Mouse (Mus musculus): ENCODE measurements around the gene Hoxa6. TPM values are rescaled to one million over a fixed set of nuclear protein-coding genes. Genes with fewer than 3 reads are reported as not detected.

Hoxa6 gene
- polyA plus RNA-seq, 1 experiment from 2014 or later = not detected

- Histone ChIP-seq H3K9ac (no peak overlapping the region), H3K9me3 (no peaks in the 10 kb centered on the region), H3K36me3 (replicated peaks) (no peaks in the 10 kb centered on the region), H3K4me2 (no peak overlapping the region), H3K27ac (no peak overlapping the region), H3K27me3 (peaks cover 98% of the 10 kb centered on the region), H3K4me1 (peaks cover 2% of the 10 kb centered on the region; the same call in 1 of the 2 replicates), H3K4me3 (replicated peaks) (no peak overlapping the region)
- no peak for ATAC-seq (ENCODE audit: low FRiP score)
- WGBS = 1% methylated on average over 3 of the region's 3 CpGs
Observed at GRCm38 (mm10) chr6:52246916-52247315, 38.4 kb upstream of the Hoxa6 start.

- WGBS = under 1% methylated on average over 26 of the region's 26 CpGs
- no peak overlapping the region for H3K4me2 ChIP-seq
- peaks cover 98% of the 10 kb centered on the region for H3K27me3 ChIP-seq
- ATAC-seq (ENCODE audit: low FRiP score) = no peak
- no peak overlapping the region for H3K9ac ChIP-seq
- no peaks in the 10 kb centered on the region for H3K36me3 ChIP-seq (replicated peaks)
- H3K9me3 ChIP-seq = no peaks in the 10 kb centered on the region
- H3K4me1 ChIP-seq = peaks cover 2% of the 10 kb centered on the region; the same call in 1 of the 2 replicates
- no peak overlapping the region; the same call in 1 of the 2 replicates for H3K4me3 ChIP-seq (replicated peaks)
- H3K27ac ChIP-seq = no peak overlapping the region
Observed at GRCm38 (mm10) chr6:52246403-52246803, 37.9 kb upstream of the Hoxa6 start.

GRCm38 (mm10) chr6:52245757-52246142 lies 37.2 kb upstream of the Hoxa6 start, which contains the start of gene Hoxa11:
TSS of gene Hoxa11 (minus strand) at chr6:52245810.
- Histone ChIP-seq H3K4me2 (no peak within 1 kb of the TSS), H3K4me3 (replicated peaks) (peak within 1 kb of the TSS; percentile 0), H3K27me3 (peaks cover 98% of the 10 kb centered on the region), H3K9me3 (no peaks in the 10 kb centered on the region), H3K4me1 (peaks cover 2% of the 10 kb centered on the region; the same call in 1 of the 2 replicates), H3K36me3 (replicated peaks) (no peaks in the 10 kb centered on the region), H3K9ac (no peak within 1 kb of the TSS), H3K27ac (no peak within 1 kb of the TSS)
- ATAC-seq (ENCODE audit: low FRiP score) = no peak
- WGBS = 2% methylated on average over 20 of the region's 20 CpGs

- Histone ChIP-seq H3K9ac (no peak overlapping the region), H3K4me1 (peaks cover 4% of the 10 kb centered on the region; the same call in 1 of the 2 replicates), H3K4me3 (replicated peaks) (peak overlapping the region; percentile 0; the same call in 1 of the 2 replicates), H3K27ac (no peak overlapping the region), H3K27me3 (peaks cover 98% of the 10 kb centered on the region), H3K4me2 (no peak overlapping the region), H3K9me3 (no peaks in the 10 kb centered on the region), H3K36me3 (replicated peaks) (no peaks in the 10 kb centered on the region)
- WGBS = under 1% methylated on average over 65 of the region's 71 CpGs
- no peak for ATAC-seq (ENCODE audit: low FRiP score)
Observed at GRCm38 (mm10) chr6:52245040-52245756, 36.7 kb upstream of the Hoxa6 start.

GRCm38 (mm10) chr6:52244471-52245039 lies 36.0 kb upstream of the Hoxa6 start:
- WGBS = 1% methylated on average over 23 of the region's 23 CpGs
- no peak overlapping the region for H3K4me2 ChIP-seq
- ATAC-seq (ENCODE audit: low FRiP score) = no peak
- H3K9ac ChIP-seq = no peak overlapping the region
- H3K27ac ChIP-seq = no peak overlapping the region
- peaks cover 98% of the 10 kb centered on the region for H3K27me3 ChIP-seq
- H3K4me1 ChIP-seq = peaks cover 6% of the 10 kb centered on the region; the same call in 1 of the 2 replicates
- peak overlapping the region; percentile 0; the same call in 1 of the 2 replicates for H3K4me3 ChIP-seq (replicated peaks)
- H3K36me3 ChIP-seq (replicated peaks) = no peaks in the 10 kb centered on the region
- H3K9me3 ChIP-seq = no peaks in the 10 kb centered on the region

GRCm38 (mm10) chr6:52243681-52244121 lies 35.2 kb upstream of the Hoxa6 start:
- H3K4me3 ChIP-seq (replicated peaks) = no peak overlapping the region
- no peak for ATAC-seq (ENCODE audit: low FRiP score)
- peaks cover 96% of the 10 kb centered on the region for H3K27me3 ChIP-seq
- no peak overlapping the region for H3K27ac ChIP-seq
- H3K36me3 ChIP-seq (replicated peaks) = no peaks in the 10 kb centered on the region
- no peaks in the 10 kb centered on the region for H3K9me3 ChIP-seq
- H3K4me2 ChIP-seq = no peak overlapping the region
- under 1% methylated on average over 12 of the region's 12 CpGs for WGBS
- peaks cover 6% of the 10 kb centered on the region; the same call in 1 of the 2 replicates for H3K4me1 ChIP-seq
- H3K9ac ChIP-seq = no peak overlapping the region

GRCm38 (mm10) chr6:52242801-52243332 lies 34.3 kb upstream of the Hoxa6 start:
- no peak overlapping the region for H3K4me2 ChIP-seq
- H3K27me3 ChIP-seq = peaks cover 92% of the 10 kb centered on the region
- 6% methylated on average over 4 of the region's 4 CpGs for WGBS
- no peaks in the 10 kb centered on the region for H3K9me3 ChIP-seq
- no peak overlapping the region for H3K4me3 ChIP-seq (replicated peaks)
- H3K27ac ChIP-seq = no peak overlapping the region
- no peaks in the 10 kb centered on the region for H3K36me3 ChIP-seq (replicated peaks)
- no peak overlapping the region for H3K9ac ChIP-seq
- H3K4me1 ChIP-seq = peaks cover 6% of the 10 kb centered on the region; the same call in 1 of the 2 replicates
- no peak for ATAC-seq (ENCODE audit: low FRiP score)

- no peak overlapping the region for H3K9ac ChIP-seq
- WGBS = 3% methylated on average over 9 of the region's 9 CpGs
- peaks cover 6% of the 10 kb centered on the region; the same call in 1 of the 2 replicates for H3K4me1 ChIP-seq
- ATAC-seq (ENCODE audit: low FRiP score) = no peak
- H3K36me3 ChIP-seq (replicated peaks) = no peaks in the 10 kb centered on the region
- no peak overlapping the region for H3K4me3 ChIP-seq (replicated peaks)
- no peak overlapping the region for H3K27ac ChIP-seq
- peaks cover 94% of the 10 kb centered on the region for H3K27me3 ChIP-seq
- H3K9me3 ChIP-seq = no peaks in the 10 kb centered on the region
- H3K4me2 ChIP-seq = no peak overlapping the region
Observed at GRCm38 (mm10) chr6:52241001-52241621, 32.6 kb upstream of the Hoxa6 start.

- Histone ChIP-seq H3K27me3 (peaks cover 94% of the 10 kb centered on the region), H3K9me3 (no peaks in the 10 kb centered on the region), H3K4me1 (peaks cover 6% of the 10 kb centered on the region; the same call in 1 of the 2 replicates), H3K36me3 (replicated peaks) (no peaks in the 10 kb centered on the region), H3K4me3 (replicated peaks) (peak within 1 kb of the TSS; percentile 13; the same call in 1 of the 2 replicates), H3K4me2 (0 out of 2 replicates have a peak within 1 kb of the TSS, but pooled peaks have one; percentile 10), H3K27ac (no peak within 1 kb of the TSS), H3K9ac (no peak within 1 kb of the TSS)
- WGBS = 2% methylated on average over 35 of the region's 35 CpGs
- no peak for ATAC-seq (ENCODE audit: low FRiP score)
Observed at GRCm38 (mm10) chr6:52240389-52241000, 32.0 kb upstream of the Hoxa6 start, which contains the start of gene Hoxa10. TSS of gene Hoxa10 (minus strand) at chr6:52240854.

GRCm38 (mm10) chr6:52239625-52240388 lies 31.3 kb upstream of the Hoxa6 start:
- Histone ChIP-seq H3K4me2 (0 out of 2 replicates have a peak overlapping the region, but pooled peaks have one; percentile 10), H3K36me3 (replicated peaks) (no peaks in the 10 kb centered on the region), H3K4me3 (replicated peaks) (peak overlapping the region; percentile 13; the same call in 1 of the 2 replicates)

GRCm38 (mm10) chr6:52238976-52239375 lies 30.5 kb upstream of the Hoxa6 start:
- Histone ChIP-seq H3K4me1 (0 out of 2 replicates have a peak, but pooled peaks cover 4% of the 10 kb centered on the region), H3K4me2 (no peak overlapping the region), H3K9me3 (no peaks in the 10 kb centered on the region), H3K36me3 (replicated peaks) (no peaks in the 10 kb centered on the region), H3K9ac (no peak overlapping the region), H3K4me3 (replicated peaks) (no peak overlapping the region), H3K27ac (no peak overlapping the region), H3K27me3 (peaks cover 94% of the 10 kb centered on the region)
- no peak for ATAC-seq (ENCODE audit: low FRiP score)
- 1% methylated on average over 7 of the region's 7 CpGs for WGBS

More at GRCm38 (mm10) chr6:52239625-52240388, 31.3 kb upstream of the Hoxa6 start:
- H3K27ac ChIP-seq = no peak overlapping the region
- WGBS = 1% methylated on average over 30 of the region's 30 CpGs
- ATAC-seq (ENCODE audit: low FRiP score) = no peak
- 0 out of 2 replicates have a peak, but pooled peaks cover 4% of the 10 kb centered on the region for H3K4me1 ChIP-seq
- no peaks in the 10 kb centered on the region for H3K9me3 ChIP-seq
- no peak overlapping the region for H3K9ac ChIP-seq
- H3K27me3 ChIP-seq = peaks cover 94% of the 10 kb centered on the region
